Mouse (Mus musculus): Measurements from ENCODE around the gene Ndufaf8. TPM values are rescaled to one million over a fixed set of nuclear protein-coding genes. Genes with fewer than 3 reads are reported as not detected.

Ndufaf8 gene
- total and polyA plus RNA-seq, 3 experiments: 46.3 to 103 (median 50.2) TPM

DNA sequence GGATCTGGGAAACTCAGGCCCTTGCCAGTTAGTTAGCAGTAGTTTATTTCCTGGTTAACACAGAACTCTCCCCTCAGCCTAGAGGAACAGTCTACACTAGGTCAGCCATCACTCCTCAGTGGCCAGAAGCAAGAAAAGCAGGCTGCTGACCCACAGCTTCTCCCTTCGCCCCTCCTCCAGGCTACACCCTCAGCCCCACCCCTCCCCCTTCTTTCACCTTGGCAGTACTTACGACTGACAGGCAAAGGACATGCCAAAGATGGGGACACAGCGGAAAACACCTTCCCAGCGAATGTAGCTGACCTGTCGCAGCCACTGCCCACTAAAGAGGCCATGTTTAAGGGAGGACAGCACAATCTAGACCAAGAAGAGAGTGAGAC, 38.9 kb downstream of the Ndufaf8 start:
- H3K9ac ChIP-seq (ENCODE audit: insufficient read depth, low read depth): no peak overlapping the region
- H3K27me3 ChIP-seq (replicated peaks): no peaks in the 10 kb centered on the region
- no peaks in the 10 kb centered on the region for H3K79me2 ChIP-seq (replicated peaks; ENCODE audit: control insufficient read depth, extremely low read depth, insufficient read depth, poor library complexity, severe bottlenecking)
- no peaks in the 10 kb centered on the region for H3K9me3 ChIP-seq (replicated peaks; ENCODE audit: low read length)
- no peak overlapping the region for H3K4me2 ChIP-seq (ENCODE audit: insufficient read depth, low read depth, poor library complexity, severe bottlenecking)
- dilution Hi-C loops (cut with MboI; ENCODE audit: extremely low pct_ligation_motif_present, extremely low pct_unique_long_range_greater_than_20kb, low sequenced_read_pairs): no loop called here
- DNase-seq (ENCODE audit: extremely low read depth): no peak
- in situ Hi-C loops (cut with MboI; ENCODE audit: low pct_ligation_motif_present, low pct_unique_long_range_greater_than_20kb, low sequenced_read_pairs): no loop called here
- peaks cover 0 to 21% of the 10 kb centered on the region in 2 experiments; a peak in 2 of 4 replicates for H3K4me1 ChIP-seq (ENCODE audit: control insufficient read depth in 1 of 2, insufficient read depth in 2 of 2)
- no peak overlapping the region for H3K27ac ChIP-seq (ENCODE audit: insufficient read depth, low read depth)
- H3K4me3 ChIP-seq (replicated peaks in 1 of 3; ENCODE audit: low read depth in 2 of 3, low read length in 2 of 3, poor library complexity in 1 of 3): no peak overlapping the region
- no peak for TF ChIP-seq CTCF (conservative IDR thresholded peaks at IDR 0.05 in 1 of 2, IDR thresholded peaks at IDR 0.05 in 1 of 2; ENCODE audit: low read depth in 2 of 2, low read length in 2 of 2)
- TF ChIP-seq ELF1 (IDR thresholded peaks at IDR 0.05; ENCODE audit: low read depth, low read length): no peak
- no peak for TF ChIP-seq MAX (IDR thresholded peaks at IDR 0.05; ENCODE audit: low read length)
- no peak for TF ChIP-seq NRF1 (IDR thresholded peaks at IDR 0.05; ENCODE audit: low read depth, low read length)
- TF ChIP-seq HCFC1 (IDR thresholded peaks at IDR 0.05; ENCODE audit: low read depth, low read length): no peak
- no peak for TF ChIP-seq IRF4 (IDR thresholded peaks at IDR 0.05; ENCODE audit: low read depth, low read length)
- TF ChIP-seq E2F4 (IDR thresholded peaks at IDR 0.05; ENCODE audit: insufficient replicate concordance, low read depth, low read length): no peak
- TF ChIP-seq ZMIZ1 (IDR thresholded peaks at IDR 0.05; ENCODE audit: low read depth, low read length): no peak
- no peak for TF ChIP-seq NELFE (IDR thresholded peaks at IDR 0.05; ENCODE audit: low read depth, low read length)
- no peak for TF ChIP-seq CHD1 (IDR thresholded peaks at IDR 0.05; ENCODE audit: low read depth, low read length)
- no peak for TF ChIP-seq JUND (conservative IDR thresholded peaks at IDR 0.05; ENCODE audit: low read depth, low read length)
- H3K36me3 ChIP-seq (replicated peaks in 1 of 2; ENCODE audit: control insufficient read depth in 1 of 2, insufficient read depth in 1 of 2, low read length in 1 of 2): peaks cover 68 to 91% of the 10 kb centered on the region in 2 experiments

DNA sequence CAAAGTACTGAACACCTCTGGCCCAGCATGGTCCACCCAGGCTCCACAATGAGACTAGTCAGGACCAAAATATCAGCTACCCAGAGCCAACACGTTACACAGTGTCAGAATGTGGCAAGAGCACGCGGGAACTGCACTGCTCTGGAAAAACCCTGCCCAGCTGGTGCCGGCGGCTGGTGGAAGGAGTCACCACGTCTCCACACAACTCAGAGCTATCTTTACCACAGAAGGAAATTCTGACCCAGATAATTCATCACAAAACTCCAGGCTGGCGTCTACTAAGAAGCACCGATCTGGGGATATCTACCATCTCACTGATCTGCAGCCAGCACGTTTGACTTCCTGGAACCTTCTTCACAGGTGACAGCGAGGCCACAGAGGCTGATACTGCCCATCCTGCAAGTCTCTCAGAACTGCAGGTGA, 40.6 kb downstream of the Ndufaf8 start:
- no peak overlapping the region for H3K4me2 ChIP-seq (ENCODE audit: insufficient read depth, low read depth, poor library complexity, severe bottlenecking)
- no peak for TF ChIP-seq EP300 (IDR thresholded peaks at IDR 0.05; ENCODE audit: low read length)
- TF ChIP-seq ETS1 (conservative IDR thresholded peaks at IDR 0.05; ENCODE audit: low read depth, low read length): peak; percentile 38; the same call in 1 of the 2 replicates
- no peak for TF ChIP-seq TBP (conservative IDR thresholded peaks at IDR 0.05; ENCODE audit: low read depth, low read length)
- H3K27ac ChIP-seq (ENCODE audit: insufficient read depth, low read depth): no peak overlapping the region
- no peak for DNase-seq (ENCODE audit: extremely low read depth)
- H3K79me2 ChIP-seq (replicated peaks; ENCODE audit: control insufficient read depth, extremely low read depth, insufficient read depth, poor library complexity, severe bottlenecking): no peaks in the 10 kb centered on the region
- H3K9ac ChIP-seq (ENCODE audit: insufficient read depth, low read depth): no peak overlapping the region
- H3K4me3 ChIP-seq (replicated peaks in 1 of 3; ENCODE audit: low read depth in 2 of 3, low read length in 2 of 3, poor library complexity in 1 of 3): no peak overlapping the region
- H3K36me3 ChIP-seq (replicated peaks in 1 of 2; ENCODE audit: control insufficient read depth in 1 of 2, insufficient read depth in 1 of 2, low read length in 1 of 2): peaks cover 63 to 91% of the 10 kb centered on the region in 2 experiments
- dilution Hi-C loops (cut with MboI; ENCODE audit: extremely low pct_ligation_motif_present, extremely low pct_unique_long_range_greater_than_20kb, low sequenced_read_pairs) (no loop called here), in situ Hi-C loops (cut with MboI; ENCODE audit: low pct_ligation_motif_present, low pct_unique_long_range_greater_than_20kb, low sequenced_read_pairs) (no loop called here)
- peaks cover 0 to 33% of the 10 kb centered on the region in 2 experiments; a peak in 2 of 4 replicates for H3K4me1 ChIP-seq (ENCODE audit: control insufficient read depth in 1 of 2, insufficient read depth in 2 of 2)
- H3K9me3 ChIP-seq (replicated peaks; ENCODE audit: low read length): no peaks in the 10 kb centered on the region
- H3K27me3 ChIP-seq (replicated peaks): no peaks in the 10 kb centered on the region

GRCm38 (mm10) chr11:120140255-120140654, 41.5 kb downstream of the Ndufaf8 start:
- dilution Hi-C loops (cut with MboI; ENCODE audit: extremely low pct_ligation_motif_present, extremely low pct_unique_long_range_greater_than_20kb, low sequenced_read_pairs): no loop called here
- TF ChIP-seq E2F4 (IDR thresholded peaks at IDR 0.05; ENCODE audit: insufficient replicate concordance, low read depth, low read length) (no peak), USF2 (conservative IDR thresholded peaks at IDR 0.05; ENCODE audit: low read depth, low read length) (no peak), MAFK (IDR thresholded peaks at IDR 0.05; ENCODE audit: insufficient replicate concordance, low read length) (no peak), SIN3A (IDR thresholded peaks at IDR 0.05; ENCODE audit: low read length) (no peak), RAD21 (IDR thresholded peaks at IDR 0.05; ENCODE audit: low read depth, low read length) (no peak), POLR2A (IDR thresholded peaks at IDR 0.05; ENCODE audit: low read depth, low read length) (no peak), CHD1 (IDR thresholded peaks at IDR 0.05; ENCODE audit: low read depth, low read length) (no peak)
- Histone ChIP-seq H3K9ac (ENCODE audit: insufficient read depth, low read depth) (no peak overlapping the region), H3K27me3 (replicated peaks) (no peaks in the 10 kb centered on the region), H3K4me1 (ENCODE audit: control insufficient read depth in 1 of 2, insufficient read depth in 2 of 2) (peaks cover 0 to 33% of the 10 kb centered on the region in 2 experiments; a peak in 2 of 4 replicates), H3K4me2 (ENCODE audit: insufficient read depth, low read depth, poor library complexity, severe bottlenecking) (no peak overlapping the region), H3K4me3 (replicated peaks in 1 of 3; ENCODE audit: low read depth in 2 of 3, low read length in 2 of 3, poor library complexity in 1 of 3) (no peak overlapping the region), H3K36me3 (replicated peaks in 1 of 2; ENCODE audit: control insufficient read depth in 1 of 2, insufficient read depth in 1 of 2, low read length in 1 of 2) (peaks cover 53 to 90% of the 10 kb centered on the region in 2 experiments), H3K9me3 (replicated peaks; ENCODE audit: low read length) (no peaks in the 10 kb centered on the region), H3K79me2 (replicated peaks; ENCODE audit: control insufficient read depth, extremely low read depth, insufficient read depth, poor library complexity, severe bottlenecking) (no peaks in the 10 kb centered on the region), H3K27ac (ENCODE audit: insufficient read depth, low read depth) (no peak overlapping the region)
- DNase-seq (ENCODE audit: extremely low read depth): no peak
- in situ Hi-C loops (cut with MboI; ENCODE audit: low pct_ligation_motif_present, low pct_unique_long_range_greater_than_20kb, low sequenced_read_pairs): no loop called here
